Mouse (Mus musculus) Muller cell, postnatal 12 days (primary cell): ENCODE data around the gene Zfp346.
"Not testable (repeated sequence)": the region's sequence is repeated elsewhere in the genome, so short reads cannot be mapped to it uniquely, and the experiment has no call there.

ENCODE experiments used
- DNase-seq: peaks from one replicate; pipeline ENCODE4 v3.0.0-alpha.2; 2015; ENCODE audit errors: inconsistent ontology term

The Zfp346 gene

GRCm38 (mm10) chr13:55105045-55105952, at the start of gene Zfp346:
TSS of gene Zfp346 (plus strand) at chr13:55105311.
- DNase-seq = peak; percentile 97

- DNase-seq = no peak
Observed at GRCm38 (mm10) chr13:55058042-55058441, 47.1 kb upstream of the Zfp346 start.

- DNase-seq = no peak
Observed at GRCm38 (mm10) chr13:55063276-55063675, 41.8 kb upstream of the Zfp346 start.

- no peak for DNase-seq
Observed at GRCm38 (mm10) chr13:55069719-55070118, 35.4 kb upstream of the Zfp346 start.

GRCm38 (mm10) chr13:55071322-55071721, 33.8 kb upstream of the Zfp346 start:
- no peak for DNase-seq

- peak; percentile 50 for DNase-seq
Observed at GRCm38 (mm10) chr13:55075597-55075996, 29.5 kb upstream of the Zfp346 start.

- no peak for DNase-seq
Observed at GRCm38 (mm10) chr13:55092588-55092987, 12.5 kb upstream of the Zfp346 start.

GRCm38 (mm10) chr13:55097841-55098240, 7.3 kb upstream of the Zfp346 start:
- not testable (repeated sequence) for DNase-seq

GRCm38 (mm10) chr13:55099066-55099725, 5.9 kb upstream of the Zfp346 start:
- no peak for DNase-seq

- DNase-seq = peak; percentile 93
Observed at GRCm38 (mm10) chr13:55099726-55100478, 5.2 kb upstream of the Zfp346 start, which contains the start of gene Uimc1. TSS of gene Uimc1 (minus strand) at chr13:55100300.

- no peak for DNase-seq
Observed at GRCm38 (mm10) chr13:55101627-55102026, 3.5 kb upstream of the Zfp346 start.

- no peak for DNase-seq
Observed at GRCm38 (mm10) chr13:55102366-55102765, 2.7 kb upstream of the Zfp346 start.

GRCm38 (mm10) chr13:55103351-55103750, 1.8 kb upstream of the Zfp346 start:
- no peak for DNase-seq

GRCm38 (mm10) chr13:55105953-55106691, 1.0 kb downstream of the Zfp346 start:
- peak; percentile 16 for DNase-seq

GRCm38 (mm10) chr13:55107116-55107515, 2.0 kb downstream of the Zfp346 start:
- no peak for DNase-seq

GRCm38 (mm10) chr13:55107694-55108093, 2.6 kb downstream of the Zfp346 start:
- DNase-seq = peak; percentile 25

- no peak for DNase-seq
Observed at GRCm38 (mm10) chr13:55114375-55114774, 9.3 kb downstream of the Zfp346 start.

- no peak for DNase-seq
Observed at GRCm38 (mm10) chr13:55124903-55125302, 19.8 kb downstream of the Zfp346 start.

- DNase-seq = no peak
Observed at GRCm38 (mm10) chr13:55133448-55133847, 28.3 kb downstream of the Zfp346 start, which contains the start of gene Gm17617. TSS of gene Gm17617 (minus strand) at chr13:55133548.

- peak; percentile 34 for DNase-seq
Observed at GRCm38 (mm10) chr13:55135382-55135781, 30.3 kb downstream of the Zfp346 start.

- no peak for DNase-seq
Observed at GRCm38 (mm10) chr13:55140271-55140670, 35.2 kb downstream of the Zfp346 start.
